Mouse (Mus musculus): ENCODE data around the gene Rpl36a.
A peak's percentile ranks its signal among the peaks of the same experiment; 100 is the strongest.

Rpl36a gene

DNA sequence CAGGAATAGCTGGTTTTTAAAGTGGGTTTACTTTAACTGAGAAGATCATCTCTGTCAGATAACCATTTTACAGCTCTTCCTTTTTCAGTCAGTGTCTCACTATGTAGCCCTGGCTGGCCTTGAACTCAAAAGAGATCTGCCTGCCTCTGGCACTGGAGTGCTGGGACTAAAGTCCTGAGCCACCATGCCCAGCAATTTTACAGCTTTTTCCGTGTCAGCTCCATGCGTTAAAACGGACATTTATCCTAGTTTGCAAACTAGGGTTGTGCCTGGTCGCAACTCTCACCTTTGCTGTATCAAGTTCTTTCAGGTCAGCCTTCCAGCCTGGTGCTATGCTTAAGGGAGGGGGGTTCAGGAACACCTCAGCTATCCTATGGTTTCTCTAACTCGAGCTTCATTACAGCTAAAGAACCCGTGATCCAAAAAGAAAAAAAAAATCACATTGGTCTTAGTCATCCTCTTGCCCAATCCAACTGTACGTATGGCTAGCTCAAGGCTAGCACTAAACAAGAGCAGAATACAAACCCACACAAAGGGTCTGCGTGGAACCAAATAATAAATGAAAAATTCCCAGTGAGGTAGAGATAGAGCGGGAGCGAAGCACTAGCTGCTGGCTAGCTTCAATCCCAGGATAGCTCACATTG is 14.6 kb downstream of the Rpl36a start:
- no peak for DNase-seq (ENCODE audit: low read depth, low spot score)

GRCm38 (mm10) chrX:134600659-134601379 is 15.4 kb downstream of the Rpl36a start, which contains the start of the genes Gla and Hnrnph2:
Gene Gla, minus strand, starts transcription at chrX:134601125.
Gene Hnrnph2, plus strand, starts transcription at chrX:134601179.
- peak; percentile 98 for DNase-seq (ENCODE audit: low read depth, low spot score)

- no peak for DNase-seq (ENCODE audit: low read depth, low spot score)
Observed at GRCm38 (mm10) chrX:134601380-134602120, 16.1 kb downstream of the Rpl36a start.

DNA sequence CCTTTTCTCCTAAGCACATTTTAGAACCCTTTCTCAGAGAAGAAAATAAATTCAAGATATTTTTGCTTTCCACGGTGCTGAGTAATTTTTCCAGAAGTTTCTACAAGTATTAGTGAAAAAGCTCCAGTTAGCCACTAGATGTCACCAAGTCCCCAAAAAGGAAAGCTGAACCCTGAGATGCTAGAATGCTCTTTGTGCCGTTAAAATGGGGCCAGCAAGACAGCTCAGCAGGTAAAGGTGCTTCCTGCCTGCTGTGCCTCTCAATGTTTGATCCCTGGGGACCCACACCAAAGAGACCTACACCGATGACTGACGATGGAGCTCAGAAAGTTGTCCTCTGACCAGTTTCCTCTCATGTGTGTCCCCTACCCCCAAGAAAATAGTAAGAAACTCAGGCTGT is 24.0 kb downstream of the Rpl36a start:
- no peak for DNase-seq (ENCODE audit: low read depth, low spot score)

DNA sequence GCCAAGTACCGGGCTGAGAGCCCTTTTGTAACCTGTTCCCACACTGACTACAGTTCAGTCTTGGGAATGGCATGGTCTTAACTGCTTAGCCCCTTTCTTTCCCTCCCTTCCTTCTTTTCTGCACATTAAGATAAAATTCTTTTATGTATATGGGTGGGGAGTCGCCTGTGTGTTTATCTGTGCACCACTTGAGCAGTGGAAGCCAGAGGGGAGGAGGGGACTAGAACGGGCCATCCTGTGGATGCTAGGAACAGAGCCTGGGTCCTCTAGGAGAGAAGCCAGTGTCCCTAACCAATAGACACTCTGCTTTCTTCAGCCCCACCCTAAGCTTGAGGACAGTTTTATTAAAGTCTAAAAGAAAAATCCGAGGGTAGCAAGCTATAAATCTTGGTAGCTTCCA is 25.5 kb downstream of the Rpl36a start:
- DNase-seq (ENCODE audit: low read depth, low spot score) = no peak

GRCm38 (mm10) chrX:134612285-134612959 is 27.0 kb downstream of the Rpl36a start:
- DNase-seq (ENCODE audit: low read depth, low spot score) = peak; percentile 15

- DNase-seq (ENCODE audit: low read depth, low spot score) = no peak
Observed at GRCm38 (mm10) chrX:134614306-134614705, 28.9 kb downstream of the Rpl36a start.

GRCm38 (mm10) chrX:134619695-134620094 is 34.2 kb downstream of the Rpl36a start:
- no peak for DNase-seq (ENCODE audit: low read depth, low spot score)

DNA sequence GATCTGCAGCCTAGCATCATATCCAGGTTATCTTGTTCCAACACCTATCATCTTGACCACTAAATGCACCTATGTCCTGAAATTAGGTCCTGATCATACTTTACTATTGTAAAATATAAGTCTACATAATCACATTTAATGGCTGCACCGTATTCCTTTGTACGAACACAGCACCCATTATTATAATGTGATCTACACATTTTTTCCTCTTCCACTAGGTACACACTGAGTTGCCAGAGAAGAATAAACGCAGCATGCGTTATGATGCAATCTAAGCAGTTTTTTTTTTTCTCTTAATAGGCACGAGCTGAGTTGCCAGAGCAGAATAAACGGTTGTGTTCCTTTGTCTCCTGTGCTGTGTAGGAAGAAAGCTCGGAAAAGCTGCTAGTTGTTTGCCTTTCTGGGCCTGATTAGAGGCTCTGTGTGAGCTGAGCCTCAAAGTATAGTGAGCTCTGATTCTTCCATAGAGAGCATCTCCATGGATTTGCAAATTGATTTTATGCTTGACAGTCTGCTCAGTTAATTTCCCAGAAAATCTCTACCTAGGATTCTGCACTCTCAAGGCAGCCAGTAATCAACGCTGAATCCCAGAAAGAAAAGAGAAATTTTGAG is 34.9 kb downstream of the Rpl36a start:
- DNase-seq (ENCODE audit: low read depth, low spot score) = no peak

DNA sequence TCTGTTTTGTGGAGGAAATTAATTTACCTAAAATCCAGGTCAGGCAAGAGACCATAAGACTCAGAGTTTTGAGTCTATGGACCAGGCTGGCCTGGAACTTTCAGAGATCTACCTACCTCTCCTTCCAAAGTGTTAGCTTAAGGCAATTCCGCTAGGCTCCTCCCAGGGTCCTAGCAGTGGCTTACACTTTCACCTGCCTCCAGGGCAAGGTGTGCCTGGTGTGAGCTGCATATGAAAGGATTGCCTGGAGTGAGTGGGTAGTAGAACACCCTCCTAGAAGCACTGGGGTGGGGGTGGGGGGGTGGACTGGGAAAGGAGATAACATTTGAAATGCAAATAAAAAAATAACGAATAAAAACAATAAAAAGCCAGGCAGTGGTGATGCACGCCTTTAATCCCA is 36.2 kb downstream of the Rpl36a start:
- DNase-seq (ENCODE audit: low read depth, low spot score) = no peak

GRCm38 (mm10) chrX:134623350-134623749 is 37.9 kb downstream of the Rpl36a start:
- DNase-seq (ENCODE audit: low read depth, low spot score) = no peak

GRCm38 (mm10) chrX:134628200-134628599 is 42.7 kb downstream of the Rpl36a start:
- no peak for DNase-seq (ENCODE audit: low read depth, low spot score)

DNA sequence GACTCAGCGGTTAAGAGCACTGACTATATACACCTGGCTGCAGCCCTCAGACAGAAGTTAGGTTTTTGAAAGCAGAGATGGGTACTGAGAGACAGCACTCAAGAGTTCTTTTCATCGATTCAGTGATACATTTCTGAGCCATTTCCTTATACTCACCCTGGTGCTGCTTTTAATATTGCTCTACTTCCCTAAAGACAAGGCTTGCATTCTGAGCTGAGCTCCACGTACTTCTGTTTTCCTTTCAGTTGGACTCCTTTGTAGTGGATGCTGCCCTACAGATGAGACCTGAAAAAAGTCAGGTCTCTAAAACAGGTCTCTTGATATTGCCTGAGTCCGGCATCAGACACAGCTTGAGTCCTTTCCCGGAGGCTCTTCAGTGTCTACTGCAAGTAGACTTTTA is 47.3 kb downstream of the Rpl36a start:
- no peak for DNase-seq (ENCODE audit: low read depth, low spot score)

- no peak for DNase-seq (ENCODE audit: low read depth, low spot score)
Observed at GRCm38 (mm10) chrX:134635111-134635510, 49.7 kb downstream of the Rpl36a start.

- DNase-seq (ENCODE audit: low read depth, low spot score) = no peak
Observed at GRCm38 (mm10) chrX:134635860-134636259, 50.4 kb downstream of the Rpl36a start.
